8 mouse cellular contexts compared by ENCODE assay signal in the genomic region with DNA sequence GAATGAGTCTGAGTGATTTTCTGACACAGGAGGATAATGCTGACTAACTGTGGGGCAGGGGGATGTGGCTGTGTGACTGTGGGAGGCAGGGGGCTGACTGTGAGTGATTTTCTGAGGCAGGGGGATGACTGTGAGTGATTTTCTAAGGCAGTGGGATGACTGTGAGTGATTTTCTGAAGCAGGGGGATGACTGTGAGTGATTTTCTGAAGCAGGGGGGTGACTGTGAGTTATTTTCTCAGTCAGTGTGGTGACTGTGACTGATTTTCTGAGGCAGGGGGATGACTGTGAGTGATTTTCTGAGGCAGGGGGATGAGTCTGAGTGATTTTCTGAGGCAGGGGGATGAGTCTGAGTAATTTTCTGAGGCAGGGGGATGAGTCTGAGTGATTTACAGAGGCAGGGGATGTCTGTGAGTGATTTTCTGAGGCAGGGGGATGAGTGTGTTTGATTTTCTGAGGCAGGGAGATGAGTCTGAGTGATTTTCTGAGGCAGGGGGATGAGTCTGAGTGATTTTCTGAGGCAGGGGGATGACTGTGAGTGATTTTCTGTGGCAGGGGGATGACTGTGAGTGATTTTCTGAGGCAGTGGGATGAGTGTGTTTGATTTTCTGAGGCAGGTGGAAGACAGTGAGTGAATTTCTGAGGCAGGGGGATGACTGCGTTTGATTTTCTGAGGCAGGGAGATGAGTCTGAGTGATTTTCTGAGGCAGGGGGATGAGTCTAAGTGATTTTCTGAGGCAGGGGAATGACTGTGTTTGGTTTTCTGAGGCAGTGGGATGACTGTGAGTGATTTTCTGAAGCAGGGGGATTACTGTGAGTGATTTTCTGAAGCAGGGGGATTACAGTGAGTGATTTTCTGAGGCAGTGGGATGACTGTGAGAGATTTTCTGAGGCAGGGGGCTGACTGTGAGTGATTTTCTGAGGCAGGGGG. TPM values are rescaled to one million over a fixed set of nuclear protein-coding genes. Genes with fewer than 3 reads are reported as not detected.
DNase-seq lines count a peak whose midpoint lies in the region; ATAC-seq and TF ChIP-seq lines count a peak whose summit lies in the region.
"Not testable (repeated sequence)": the region's sequence is repeated elsewhere in the genome, so short reads cannot be mapped to it uniquely, and the experiment has no call there.

No protein-coding gene starts in this region.

- not testable (repeated sequence) for H3K27ac ChIP-seq in forebrain, embryonic 13.5 days; heart, embryonic 16.5 days (ENCODE audit: low read length); kidney, embryonic 15.5 days; liver, postnatal 0 days (ENCODE audit: low read depth); stomach, embryonic 15.5 days

- H3K27me3 ChIP-seq in forebrain, embryonic 13.5 days; heart, embryonic 16.5 days (ENCODE audit: control insufficient read depth, insufficient read depth, low read length); kidney, embryonic 15.5 days; liver, postnatal 0 days (ENCODE audit: insufficient read depth, low read length); stomach, embryonic 15.5 days (replicated peaks): not testable (repeated sequence)

- H3K4me3 ChIP-seq in forebrain, embryonic 13.5 days; heart, embryonic 16.5 days (ENCODE audit: low read length); kidney, embryonic 15.5 days (replicated peaks); liver, postnatal 0 days (ENCODE audit: low read depth, low read length); stomach, embryonic 15.5 days (replicated peaks): not testable (repeated sequence)

- DNase-seq in CD4-positive helper T cell, adult 2 months (ENCODE audit: low read depth, low spot score) = peak; percentile 44
- DNase-seq in liver, postnatal 0 days = peak; percentile 51
- DNase-seq in naive thymus-derived CD4-positive, alpha-beta T cell, adult 2 months (ENCODE audit: low read depth) = peak; percentile 63

- not testable (repeated sequence) for TF ChIP-seq CTCF in liver, postnatal 0 days (IDR thresholded peaks at IDR 0.05; ENCODE audit: low read depth)

- H3K36me3 ChIP-seq in forebrain, embryonic 13.5 days (ENCODE audit: poor library complexity, severe bottlenecking); heart, embryonic 16.5 days (ENCODE audit: control insufficient read depth, insufficient read depth); kidney, embryonic 15.5 days; liver, postnatal 0 days (replicated peaks; ENCODE audit: insufficient read depth, low read length); stomach, embryonic 15.5 days: not testable (repeated sequence)

- H3K9me3 ChIP-seq in forebrain, embryonic 13.5 days (replicated peaks) = peaks cover 13% of the 10 kb centered on the region
- H3K9me3 ChIP-seq in heart, embryonic 16.5 days (replicated peaks; ENCODE audit: control insufficient read depth, low read length) = peaks cover 14% of the 10 kb centered on the region
- peaks cover 12% of the 10 kb centered on the region for H3K9me3 ChIP-seq in kidney, embryonic 15.5 days (replicated peaks)
- H3K9me3 ChIP-seq in liver, postnatal 0 days (ENCODE audit: low read length) = not testable (repeated sequence)
- peaks cover 11% of the 10 kb centered on the region for H3K9me3 ChIP-seq in stomach, embryonic 15.5 days

- H3K9ac ChIP-seq in forebrain, embryonic 13.5 days; heart, embryonic 16.5 days (ENCODE audit: low read length); kidney, embryonic 15.5 days; liver, postnatal 0 days (replicated peaks); stomach, embryonic 15.5 days: not testable (repeated sequence)

- peak; percentile 88 for ATAC-seq in cerebellum, adult (ENCODE audit: insufficient number of reproducible peaks, low FRiP score, low TSS enrichment)
- ATAC-seq in forebrain, embryonic 13.5 days = peak; percentile 65
- ATAC-seq in heart, embryonic 16.5 days (replicated peaks; ENCODE audit: extremely low read depth, insufficient read depth, low FRiP score) = peak; percentile 67; the same call in 1 of the 2 replicates
- ATAC-seq in kidney, embryonic 15.5 days (replicated peaks; ENCODE audit: low FRiP score) = peak; percentile 67; the same call in 1 of the 2 replicates
- peak; percentile 49; the same call in 1 of the 2 replicates for ATAC-seq in liver, postnatal 0 days
- peak; percentile 71 for ATAC-seq in stomach, embryonic 15.5 days (ENCODE audit: insufficient read depth, low FRiP score, low read depth)

- not testable (repeated sequence) for H3K4me2 ChIP-seq in forebrain, embryonic 13.5 days; heart, embryonic 16.5 days (ENCODE audit: low read depth, low read length); kidney, embryonic 15.5 days; liver, postnatal 0 days (ENCODE audit: low read depth, low read length); stomach, embryonic 15.5 days

- 17% methylated on average over 1 of the region's 1 CpGs for WGBS in forebrain, embryonic 13.5 days
- 11% methylated on average over 1 of the region's 1 CpGs for WGBS in heart, embryonic 16.5 days
- 14% methylated on average over 1 of the region's 1 CpGs for WGBS in kidney, embryonic 15.5 days
- 10% methylated on average over 1 of the region's 1 CpGs for WGBS in liver, postnatal 0 days (ENCODE audit: insufficient replicate concordance)
- WGBS in stomach, embryonic 15.5 days = 17% methylated on average over 1 of the region's 1 CpGs

- TF ChIP-seq EP300 in liver, postnatal 0 days (IDR thresholded peaks at IDR 0.05; ENCODE audit: low read depth) = not testable (repeated sequence)

- H3K4me1 ChIP-seq in forebrain, embryonic 13.5 days; heart, embryonic 16.5 days (ENCODE audit: control insufficient read depth, insufficient read depth, low read length); kidney, embryonic 15.5 days; liver, postnatal 0 days (ENCODE audit: insufficient read depth); stomach, embryonic 15.5 days: not testable (repeated sequence)

RNA-seq across cellular contexts. Expression of a gene that starts 56.0 kb away (rescaled TPM):
- polyA plus RNA-seq in forebrain, embryonic 13.5 days (2015; fragmentation: Nextera tagmentation; extraction: Ambion mirVana) = 8.6 and 9.2 TPM in 2 replicates
- 9.7 and 10.5 TPM in 2 replicates for polyA plus RNA-seq in heart, embryonic 16.5 days (2015; fragmentation: Nextera tagmentation; extraction: Ambion mirVana)
- polyA plus RNA-seq in kidney, embryonic 15.5 days (2015; fragmentation: Nextera tagmentation; extraction: Ambion mirVana) = 11.2 and 11.5 TPM in 2 replicates
- 6.8 and 6.9 TPM in 2 replicates for polyA plus RNA-seq in liver, postnatal 0 days (2015; fragmentation: Nextera tagmentation; extraction: Ambion mirVana)
- polyA plus RNA-seq in stomach, embryonic 15.5 days (2015; fragmentation: Nextera tagmentation; extraction: Ambion mirVana) = 12.5 and 13.3 TPM in 2 replicates
